Mouse (Mus musculus) midbrain, embryonic 12.5 days (tissue): ENCODE results near the gene Plekhh2. TPM values are rescaled to one million over a fixed set of nuclear protein-coding genes. Genes with fewer than 3 reads are reported as not detected.

Experiments used
- ATAC-seq: fragments of 200-750 bp; cut with Nextera tagmentation; 2 replicates; pipeline ENCODE4 v1.8.0; 2017; ENCODE audit warnings: low read depth, moderate TSS enrichment, moderate library complexity; ENCODE audit not compliant: low FRiP score
- H3K27ac ChIP-seq: fragments of 300-500 bp; sonication (generic); replicated peaks from 2 replicates; pipeline ENCODE4 v1.5.1; 2016; ENCODE audit warnings: mild to moderate bottlenecking
- H3K27me3 ChIP-seq: fragments of 300-500 bp; sonication (generic); 2 replicates; pipeline ENCODE4 v1.6.1; 2016; ENCODE audit warnings: mild to moderate bottlenecking
- H3K36me3 ChIP-seq: fragments of 300-500 bp; sonication (generic); 2 replicates; pipeline ENCODE4 v1.6.1; 2016
- H3K4me1 ChIP-seq: fragments of 300-500 bp; sonication (generic); 2 replicates; pipeline ENCODE4 v1.6.1; 2016
- H3K4me2 ChIP-seq: fragments of 300-500 bp; sonication (generic); replicated peaks from 2 replicates; pipeline ENCODE4 v1.6.1; 2016; ENCODE audit warnings: mild to moderate bottlenecking, moderate library complexity
- H3K4me3 ChIP-seq: fragments of 300-500 bp; sonication (generic); 2 replicates; pipeline ENCODE4 v1.5.1; 2016; ENCODE audit warnings: mild to moderate bottlenecking
- H3K9ac ChIP-seq: fragments of 300-500 bp; sonication (generic); replicated peaks from 2 replicates; pipeline ENCODE4 v1.6.1; 2016; ENCODE audit warnings: mild to moderate bottlenecking, moderate library complexity
- H3K9me3 ChIP-seq: fragments of 300-500 bp; sonication (generic); 2 replicates; pipeline ENCODE4 v1.6.1; 2016; ENCODE audit warnings: mild to moderate bottlenecking
- WGBS: fragments of 180-500 bp; shearing (Covaris S2); methylation state at CpG from one replicate; pipeline ENCODE4 v1.1.7; 2016; 5-methylcytosine and 5-hydroxymethylcytosine counted together
- polyA plus RNA-seq: library from polyadenylated mRNA; unstranded; fragments of >200 nt; fragmentation: Nextera tagmentation; extraction: Ambion mirVana; gene quantifications from 2 replicates; pipeline ENCODE4 v1.2.1, GENCODE M21; 2016

The Plekhh2 gene
- polyA plus RNA-seq, 1 experiment from 2014 or later: 3.2 TPM

- H3K4me1 ChIP-seq: peaks cover 15% of the 10 kb centered on the region; the same call in 1 of the 2 replicates
- no peak overlapping the region for H3K4me2 ChIP-seq
- ATAC-seq: no peak
- H3K9me3 ChIP-seq: no peaks in the 10 kb centered on the region
- no peaks in the 10 kb centered on the region for H3K27me3 ChIP-seq
- H3K27ac ChIP-seq: peak overlapping the region; percentile 11; the same call in 1 of the 2 replicates
- H3K36me3 ChIP-seq: peaks cover 3% of the 10 kb centered on the region; the same call in 1 of the 2 replicates
- 67% methylated on average over 19 of the region's 19 CpGs for WGBS
- H3K4me3 ChIP-seq: no peak overlapping the region
- H3K9ac ChIP-seq: no peak overlapping the region
These were observed 145.1 kb downstream of the Plekhh2 start for GRCm38 (mm10) chr17:84656653-84657421.

DNA sequence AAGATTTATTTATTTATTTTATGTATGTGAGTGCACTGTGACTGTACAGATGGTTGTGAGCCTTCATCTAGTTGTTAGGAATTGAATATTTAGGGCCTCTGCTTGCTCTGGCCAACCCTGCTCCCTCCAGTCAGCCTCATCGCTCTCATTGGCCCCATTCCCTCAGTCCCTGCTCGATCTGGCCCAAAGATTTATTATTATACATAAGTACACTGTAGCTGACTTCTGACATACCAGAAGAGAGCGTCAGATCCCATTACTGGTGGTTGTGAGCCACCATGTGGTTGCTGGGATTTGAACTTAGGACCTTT, 145.7 kb downstream of the Plekhh2 start:
- H3K9me3 ChIP-seq: no peaks in the 10 kb centered on the region
- no peak overlapping the region for H3K4me2 ChIP-seq
- WGBS: 85% methylated on average over 3 of the region's 3 CpGs
- H3K27ac ChIP-seq: no peak overlapping the region
- H3K4me3 ChIP-seq: no peak overlapping the region
- H3K9ac ChIP-seq: no peak overlapping the region
- no peaks in the 10 kb centered on the region for H3K27me3 ChIP-seq
- peaks cover 3% of the 10 kb centered on the region; the same call in 1 of the 2 replicates for H3K36me3 ChIP-seq
- no peak for ATAC-seq
- peaks cover 15% of the 10 kb centered on the region; the same call in 1 of the 2 replicates for H3K4me1 ChIP-seq

DNA sequence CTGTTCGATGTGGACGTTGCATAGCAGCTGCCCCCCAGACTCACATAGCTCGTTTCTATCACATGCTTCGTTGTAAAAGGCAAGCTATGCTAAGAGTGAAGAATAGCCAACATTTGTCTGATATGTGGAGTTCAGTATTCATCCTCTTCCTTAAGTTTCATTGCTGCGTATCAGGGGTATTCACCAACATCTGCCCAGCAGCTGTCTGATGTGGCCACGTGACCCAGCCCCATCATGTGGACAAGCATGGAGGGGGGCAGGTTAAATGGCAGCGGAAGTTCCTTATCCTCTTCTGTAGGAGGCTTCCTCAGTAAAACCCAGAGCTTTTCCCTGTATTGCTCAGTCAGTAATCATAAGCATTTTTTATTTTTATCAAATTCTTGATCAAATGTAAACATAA, 146.1 kb downstream of the Plekhh2 start:
- H3K9ac ChIP-seq: no peak overlapping the region
- peaks cover 3% of the 10 kb centered on the region; the same call in 1 of the 2 replicates for H3K36me3 ChIP-seq
- 80% methylated on average over 7 of the region's 7 CpGs for WGBS
- H3K27me3 ChIP-seq: no peaks in the 10 kb centered on the region
- H3K4me1 ChIP-seq: peaks cover 15% of the 10 kb centered on the region; the same call in 1 of the 2 replicates
- no peak overlapping the region for H3K4me3 ChIP-seq
- no peak overlapping the region for H3K4me2 ChIP-seq
- ATAC-seq: no peak
- H3K27ac ChIP-seq: no peak overlapping the region
- no peaks in the 10 kb centered on the region for H3K9me3 ChIP-seq

GRCm38 (mm10) chr17:84658195-84658594, 146.5 kb downstream of the Plekhh2 start:
- H3K4me3 ChIP-seq: no peak overlapping the region
- no peak overlapping the region for H3K4me2 ChIP-seq
- peaks cover 15% of the 10 kb centered on the region; the same call in 1 of the 2 replicates for H3K4me1 ChIP-seq
- H3K27me3 ChIP-seq: no peaks in the 10 kb centered on the region
- peaks cover 3% of the 10 kb centered on the region; the same call in 1 of the 2 replicates for H3K36me3 ChIP-seq
- WGBS: 60% methylated on average over 5 of the region's 5 CpGs
- H3K9me3 ChIP-seq: no peaks in the 10 kb centered on the region
- no peak for ATAC-seq
- H3K27ac ChIP-seq: no peak overlapping the region
- no peak overlapping the region for H3K9ac ChIP-seq

GRCm38 (mm10) chr17:84658951-84659350, 147.3 kb downstream of the Plekhh2 start:
- H3K4me3 ChIP-seq: no peak overlapping the region
- H3K4me1 ChIP-seq: peaks cover 15% of the 10 kb centered on the region; the same call in 1 of the 2 replicates
- H3K27me3 ChIP-seq: no peaks in the 10 kb centered on the region
- H3K9ac ChIP-seq: no peak overlapping the region
- 77% methylated on average over 8 of the region's 8 CpGs for WGBS
- no peak overlapping the region for H3K27ac ChIP-seq
- H3K9me3 ChIP-seq: no peaks in the 10 kb centered on the region
- ATAC-seq: no peak
- H3K36me3 ChIP-seq: no peaks in the 10 kb centered on the region
- H3K4me2 ChIP-seq: no peak overlapping the region

- H3K4me3 ChIP-seq: no peak overlapping the region
- H3K9me3 ChIP-seq: no peaks in the 10 kb centered on the region
- H3K9ac ChIP-seq: no peak overlapping the region
- 66% methylated on average over 10 of the region's 10 CpGs for WGBS
- no peak overlapping the region for H3K27ac ChIP-seq
- no peaks in the 10 kb centered on the region for H3K27me3 ChIP-seq
- no peak overlapping the region for H3K4me2 ChIP-seq
- H3K36me3 ChIP-seq: no peaks in the 10 kb centered on the region
- no peaks in the 10 kb centered on the region; the same call in 1 of the 2 replicates for H3K4me1 ChIP-seq
- no peak for ATAC-seq
These were observed 153.4 kb downstream of the Plekhh2 start for GRCm38 (mm10) chr17:84665053-84665452.

DNA sequence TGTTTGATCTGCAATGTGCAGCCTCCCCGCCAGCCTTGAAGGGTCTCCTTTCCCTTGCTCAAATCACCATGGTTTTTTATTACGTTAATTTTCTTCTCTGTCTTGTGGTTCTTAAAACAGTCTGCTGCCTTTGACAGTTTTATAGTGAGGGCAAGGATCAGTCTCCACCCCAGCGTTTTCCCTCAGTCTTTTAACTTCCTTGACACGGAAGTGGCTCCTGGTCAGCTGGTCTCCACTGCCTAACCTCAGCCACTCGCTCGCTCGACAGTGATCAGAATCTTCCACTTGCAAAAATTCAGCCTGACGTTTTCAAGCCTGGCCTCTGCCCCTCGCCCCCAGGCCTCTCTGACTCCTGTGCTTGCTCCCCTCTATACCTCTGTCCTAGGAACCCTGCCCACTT, 154.0 kb downstream of the Plekhh2 start:
- Histone ChIP-seq H3K27ac (no peak overlapping the region), H3K36me3 (no peaks in the 10 kb centered on the region), H3K27me3 (no peaks in the 10 kb centered on the region), H3K4me1 (no peaks in the 10 kb centered on the region; the same call in 1 of the 2 replicates), H3K4me3 (no peak overlapping the region), H3K9ac (no peak overlapping the region), H3K9me3 (no peaks in the 10 kb centered on the region), H3K4me2 (no peak overlapping the region)
- ATAC-seq: no peak
- WGBS: 57% methylated on average over 9 of the region's 9 CpGs

GRCm38 (mm10) chr17:84667848-84668247, 156.2 kb downstream of the Plekhh2 start:
- Histone ChIP-seq H3K9me3 (no peaks in the 10 kb centered on the region), H3K27me3 (peaks cover 3% of the 10 kb centered on the region; the same call in 1 of the 2 replicates), H3K4me2 (no peak overlapping the region), H3K4me1 (no peaks in the 10 kb centered on the region; the same call in 1 of the 2 replicates), H3K36me3 (no peaks in the 10 kb centered on the region), H3K4me3 (no peak overlapping the region), H3K9ac (no peak overlapping the region), H3K27ac (no peak overlapping the region)
- 90% methylated on average over 3 of the region's 3 CpGs for WGBS
- ATAC-seq: no peak

Other genes with a start within 250 kb of the Plekhh2 start
- gene Thada, start 45.7 kb upstream of the Plekhh2 start, polyA plus RNA-seq: 11.5 and 11.8 TPM in 2 replicates
- 31.5 and 33.3 TPM in 2 replicates for gene Dync2li1, start 114.6 kb downstream of the Plekhh2 start, polyA plus RNA-seq
- 0.08 TPM in 1 of 2 replicates, not detected in the other for gene Abcg8, start 164.4 kb downstream of the Plekhh2 start, polyA plus RNA-seq
- 1.2 and 4.4 TPM in 2 replicates for gene Abcg5, start 171.1 kb downstream of the Plekhh2 start, polyA plus RNA-seq